Mouse (Mus musculus): ENCODE measurements around the gene Efnb3. TPM values are rescaled to one million over a fixed set of nuclear protein-coding genes. Genes with fewer than 3 reads are reported as not detected.

Gene Efnb3
- polyA plus RNA-seq, 1 experiment from 2014 or later = 14.4 TPM

- Histone ChIP-seq H3K27ac (replicated peaks; ENCODE audit: low read depth, low read length) (no peak overlapping the region), H3K27me3 (ENCODE audit: control insufficient read depth, insufficient read depth, low read length) (peaks cover 11% of the 10 kb centered on the region; the same call in 1 of the 2 replicates), H3K9ac (ENCODE audit: low read length) (no peak overlapping the region; the same call in 1 of the 2 replicates), H3K36me3 (ENCODE audit: control insufficient read depth, insufficient read depth, low read length) (no peaks in the 10 kb centered on the region), H3K4me1 (ENCODE audit: control insufficient read depth, insufficient read depth, low read length) (peaks cover 21% of the 10 kb centered on the region), H3K4me3 (ENCODE audit: low read depth, low read length) (peak overlapping the region; percentile 44), H3K9me3 (ENCODE audit: control insufficient read depth, low read length) (no peaks in the 10 kb centered on the region), H3K4me2 (ENCODE audit: low read depth, severe bottlenecking) (peak overlapping the region; percentile 99)
- DNase-seq (ENCODE audit: low spot score) = no peak
- ATAC-seq (ENCODE audit: insufficient number of reproducible peaks, low FRiP score, low TSS enrichment, low read depth) = no peak
- 68% methylated on average over 3 of the region's 3 CpGs for WGBS
Measured at GRCm38 (mm10) chr11:69604347-69604746, 44.3 kb upstream of the Efnb3 start.

- Histone ChIP-seq H3K9ac (ENCODE audit: low read length) (no peak overlapping the region), H3K9me3 (ENCODE audit: control insufficient read depth, low read length) (no peaks in the 10 kb centered on the region), H3K4me3 (ENCODE audit: low read depth, low read length) (no peak overlapping the region), H3K27me3 (ENCODE audit: control insufficient read depth, insufficient read depth, low read length) (peaks cover 11% of the 10 kb centered on the region; the same call in 1 of the 2 replicates), H3K36me3 (ENCODE audit: control insufficient read depth, insufficient read depth, low read length) (no peaks in the 10 kb centered on the region), H3K27ac (replicated peaks; ENCODE audit: low read depth, low read length) (no peak overlapping the region), H3K4me2 (ENCODE audit: low read depth, severe bottlenecking) (no peak overlapping the region), H3K4me1 (ENCODE audit: control insufficient read depth, insufficient read depth, low read length) (peaks cover 23% of the 10 kb centered on the region)
- ATAC-seq (ENCODE audit: insufficient number of reproducible peaks, low FRiP score, low TSS enrichment, low read depth) (no peak), DNase-seq (ENCODE audit: low spot score) (no peak)
- WGBS = 84% methylated on average over 8 of the region's 8 CpGs
Measured at GRCm38 (mm10) chr11:69603516-69603915, 43.5 kb upstream of the Efnb3 start.

GRCm38 (mm10) chr11:69601768-69602167 lies 41.8 kb upstream of the Efnb3 start:
- Histone ChIP-seq H3K36me3 (ENCODE audit: control insufficient read depth, insufficient read depth, low read length) (no peaks in the 10 kb centered on the region), H3K4me3 (ENCODE audit: low read depth, low read length) (no peak overlapping the region), H3K27ac (replicated peaks; ENCODE audit: low read depth, low read length) (no peak overlapping the region), H3K9ac (ENCODE audit: low read length) (no peak overlapping the region), H3K9me3 (ENCODE audit: control insufficient read depth, low read length) (no peaks in the 10 kb centered on the region), H3K27me3 (ENCODE audit: control insufficient read depth, insufficient read depth, low read length) (peaks cover 11% of the 10 kb centered on the region; the same call in 1 of the 2 replicates), H3K4me2 (ENCODE audit: low read depth, severe bottlenecking) (no peak overlapping the region), H3K4me1 (ENCODE audit: control insufficient read depth, insufficient read depth, low read length) (peaks cover 23% of the 10 kb centered on the region)
- DNase-seq (ENCODE audit: low spot score) = no peak
- ATAC-seq (ENCODE audit: insufficient number of reproducible peaks, low FRiP score, low TSS enrichment, low read depth) = no peak
- WGBS = 91% methylated on average over 3 of the region's 3 CpGs

- H3K4me3 ChIP-seq (ENCODE audit: low read depth, low read length) = no peak overlapping the region
- peaks cover 23% of the 10 kb centered on the region for H3K4me1 ChIP-seq (ENCODE audit: control insufficient read depth, insufficient read depth, low read length)
- no peak overlapping the region for H3K27ac ChIP-seq (replicated peaks; ENCODE audit: low read depth, low read length)
- WGBS = 16% methylated on average over 6 of the region's 6 CpGs
- no peaks in the 10 kb centered on the region for H3K9me3 ChIP-seq (ENCODE audit: control insufficient read depth, low read length)
- H3K27me3 ChIP-seq (ENCODE audit: control insufficient read depth, insufficient read depth, low read length) = peaks cover 7% of the 10 kb centered on the region; the same call in 1 of the 2 replicates
- peak overlapping the region; percentile 30; the same call in 1 of the 2 replicates for H3K9ac ChIP-seq (ENCODE audit: low read length)
- DNase-seq (ENCODE audit: low spot score) (peak; percentile 63), ATAC-seq (ENCODE audit: insufficient number of reproducible peaks, low FRiP score, low TSS enrichment, low read depth) (no peak)
- H3K36me3 ChIP-seq (ENCODE audit: control insufficient read depth, insufficient read depth, low read length) = no peaks in the 10 kb centered on the region
- H3K4me2 ChIP-seq (ENCODE audit: low read depth, severe bottlenecking) = peak overlapping the region; percentile 31; the same call in 1 of the 2 replicates
Measured at GRCm38 (mm10) chr11:69600098-69600497, 40.1 kb upstream of the Efnb3 start.

GRCm38 (mm10) chr11:69599436-69599835 lies 39.4 kb upstream of the Efnb3 start:
- DNase-seq (ENCODE audit: low spot score) (no peak), ATAC-seq (ENCODE audit: insufficient number of reproducible peaks, low FRiP score, low TSS enrichment, low read depth) (no peak)
- peaks cover 17% of the 10 kb centered on the region for H3K4me1 ChIP-seq (ENCODE audit: control insufficient read depth, insufficient read depth, low read length)
- no peaks in the 10 kb centered on the region for H3K36me3 ChIP-seq (ENCODE audit: control insufficient read depth, insufficient read depth, low read length)
- no peaks in the 10 kb centered on the region for H3K9me3 ChIP-seq (ENCODE audit: control insufficient read depth, low read length)
- H3K27ac ChIP-seq (replicated peaks; ENCODE audit: low read depth, low read length) = no peak overlapping the region
- 9% methylated on average over 9 of the region's 9 CpGs for WGBS
- peak overlapping the region; percentile 31; the same call in 1 of the 2 replicates for H3K4me2 ChIP-seq (ENCODE audit: low read depth, severe bottlenecking)
- H3K27me3 ChIP-seq (ENCODE audit: control insufficient read depth, insufficient read depth, low read length) = peaks cover 3% of the 10 kb centered on the region; the same call in 1 of the 2 replicates
- H3K9ac ChIP-seq (ENCODE audit: low read length) = no peak overlapping the region
- H3K4me3 ChIP-seq (ENCODE audit: low read depth, low read length) = no peak overlapping the region

GRCm38 (mm10) chr11:69594853-69595252 lies 34.8 kb upstream of the Efnb3 start:
- no peak overlapping the region for H3K9ac ChIP-seq (ENCODE audit: low read length)
- H3K27me3 ChIP-seq (ENCODE audit: control insufficient read depth, insufficient read depth, low read length) = no peaks in the 10 kb centered on the region
- no peak for DNase-seq (ENCODE audit: low spot score)
- H3K27ac ChIP-seq (replicated peaks; ENCODE audit: low read depth, low read length) = no peak overlapping the region
- no peak for ATAC-seq (ENCODE audit: insufficient number of reproducible peaks, low FRiP score, low TSS enrichment, low read depth)
- peaks cover 6% of the 10 kb centered on the region for H3K4me1 ChIP-seq (ENCODE audit: control insufficient read depth, insufficient read depth, low read length)
- no peak overlapping the region for H3K4me3 ChIP-seq (ENCODE audit: low read depth, low read length)
- H3K4me2 ChIP-seq (ENCODE audit: low read depth, severe bottlenecking) = no peak overlapping the region
- H3K36me3 ChIP-seq (ENCODE audit: control insufficient read depth, insufficient read depth, low read length) = peaks cover 22% of the 10 kb centered on the region
- no peaks in the 10 kb centered on the region for H3K9me3 ChIP-seq (ENCODE audit: control insufficient read depth, low read length)
- WGBS = 98% methylated on average over 6 of the region's 6 CpGs

GRCm38 (mm10) chr11:69592799-69593198 lies 32.8 kb upstream of the Efnb3 start:
- no peak for ATAC-seq (ENCODE audit: insufficient number of reproducible peaks, low FRiP score, low TSS enrichment, low read depth)
- H3K9ac ChIP-seq (ENCODE audit: low read length) = no peak overlapping the region
- H3K36me3 ChIP-seq (ENCODE audit: control insufficient read depth, insufficient read depth, low read length) = peaks cover 39% of the 10 kb centered on the region
- no peak for DNase-seq (ENCODE audit: low spot score)
- WGBS = 90% methylated on average over 4 of the region's 4 CpGs
- no peak overlapping the region for H3K4me3 ChIP-seq (ENCODE audit: low read depth, low read length)
- no peak overlapping the region for H3K4me2 ChIP-seq (ENCODE audit: low read depth, severe bottlenecking)
- H3K9me3 ChIP-seq (ENCODE audit: control insufficient read depth, low read length) = no peaks in the 10 kb centered on the region
- no peaks in the 10 kb centered on the region for H3K27me3 ChIP-seq (ENCODE audit: control insufficient read depth, insufficient read depth, low read length)
- no peaks in the 10 kb centered on the region for H3K4me1 ChIP-seq (ENCODE audit: control insufficient read depth, insufficient read depth, low read length)
- H3K27ac ChIP-seq (replicated peaks; ENCODE audit: low read depth, low read length) = no peak overlapping the region

- Histone ChIP-seq H3K9ac (ENCODE audit: low read length) (no peak overlapping the region), H3K27ac (replicated peaks; ENCODE audit: low read depth, low read length) (no peak overlapping the region), H3K4me2 (ENCODE audit: low read depth, severe bottlenecking) (no peak overlapping the region), H3K27me3 (ENCODE audit: control insufficient read depth, insufficient read depth, low read length) (no peaks in the 10 kb centered on the region), H3K9me3 (ENCODE audit: control insufficient read depth, low read length) (no peaks in the 10 kb centered on the region), H3K4me3 (ENCODE audit: low read depth, low read length) (no peak overlapping the region), H3K4me1 (ENCODE audit: control insufficient read depth, insufficient read depth, low read length) (no peaks in the 10 kb centered on the region), H3K36me3 (ENCODE audit: control insufficient read depth, insufficient read depth, low read length) (peaks cover 39% of the 10 kb centered on the region)
- DNase-seq (ENCODE audit: low spot score) (no peak), ATAC-seq (ENCODE audit: insufficient number of reproducible peaks, low FRiP score, low TSS enrichment, low read depth) (no peak)
- WGBS = 87% methylated on average over 7 of the region's 7 CpGs
Measured at GRCm38 (mm10) chr11:69591899-69592637, 32.1 kb upstream of the Efnb3 start.
